Mouse (Mus musculus) embryo, embryonic 11.5 days (tissue): Measurements from ENCODE around the gene Cuedc2.
A peak's percentile ranks its signal among the peaks of the same experiment; 100 is the strongest.

Source experiments
- DNase-seq: peaks from one replicate; pipeline ENCODE4 v3.0.0-alpha.2; 2012; ENCODE audit warnings: low read depth, low spot score

Gene Cuedc2

DNA sequence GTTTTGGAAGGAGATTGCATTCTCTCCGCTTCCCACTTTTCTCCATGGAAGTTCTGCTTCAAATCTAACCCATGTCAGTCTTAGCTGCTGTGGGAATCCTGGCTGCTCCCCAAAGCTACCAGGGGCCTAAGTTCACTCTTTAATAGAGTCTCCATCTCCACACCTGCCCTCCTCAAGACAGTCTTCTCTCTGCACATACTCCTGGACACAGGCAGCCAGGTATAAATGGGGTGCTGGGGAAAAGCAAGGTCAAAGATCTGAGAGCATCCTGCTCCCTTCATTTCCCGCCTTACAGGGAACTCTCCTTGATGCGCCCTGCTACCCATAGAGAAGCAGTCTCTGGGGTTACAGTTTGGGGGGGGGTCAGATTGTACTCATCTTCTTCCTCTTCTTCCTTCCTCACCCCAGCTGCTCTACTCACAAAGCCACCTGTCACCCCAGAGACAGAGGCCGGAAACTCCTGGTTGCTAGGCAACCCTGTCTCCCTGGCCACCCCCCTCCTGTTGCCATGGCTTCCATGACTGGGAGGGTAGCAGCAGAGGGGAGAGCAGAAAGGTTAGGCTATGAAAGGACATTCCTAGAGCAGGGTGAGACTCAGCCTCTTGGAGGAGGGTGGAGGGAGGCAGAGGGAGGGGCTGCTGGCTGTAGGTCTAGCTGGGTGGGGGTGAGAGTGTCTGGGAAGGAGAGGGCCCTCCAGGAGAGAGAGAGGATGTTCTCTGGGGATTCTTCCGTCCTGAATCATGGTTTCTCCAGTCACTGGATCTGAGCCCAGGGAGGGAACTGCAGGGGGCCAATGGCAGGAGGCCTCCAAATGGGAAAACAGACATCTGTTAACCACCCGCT lies 17.2 kb downstream of the Cuedc2 start:
- DNase-seq = no peak

DNA sequence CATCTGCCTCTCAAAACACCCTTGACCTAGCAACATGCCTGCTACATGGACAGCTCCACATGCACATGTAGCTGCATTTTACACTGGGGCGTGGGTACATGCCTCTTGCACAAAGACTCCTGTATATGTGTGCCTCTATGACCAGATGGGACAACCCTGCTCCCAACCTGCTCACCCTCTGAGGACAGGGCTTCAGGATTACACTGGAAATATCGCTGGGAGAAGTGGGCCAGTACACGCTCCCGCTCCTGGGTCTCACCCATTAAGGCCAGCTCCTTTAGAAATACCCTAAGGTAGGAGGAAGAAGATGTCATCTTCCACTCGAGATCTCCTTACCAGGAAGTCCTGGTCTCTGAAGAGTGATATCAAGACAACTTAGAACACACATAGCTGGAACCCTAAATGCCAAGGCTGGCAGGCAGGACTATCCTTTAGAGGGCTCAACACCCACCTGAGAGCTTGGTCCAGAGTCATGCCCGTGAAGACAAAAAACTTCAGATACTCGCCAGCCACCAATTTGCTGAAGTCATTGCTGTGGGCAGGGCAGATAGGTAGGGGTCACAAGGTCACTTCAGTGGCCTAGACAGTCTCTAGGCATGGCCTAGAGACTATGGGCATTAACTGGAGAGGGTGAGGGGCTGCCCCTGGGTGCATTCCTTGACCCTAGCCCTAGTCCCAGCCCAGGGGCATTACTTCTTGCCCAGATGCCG lies 18.3 kb downstream of the Cuedc2 start:
- no peak for DNase-seq

DNA sequence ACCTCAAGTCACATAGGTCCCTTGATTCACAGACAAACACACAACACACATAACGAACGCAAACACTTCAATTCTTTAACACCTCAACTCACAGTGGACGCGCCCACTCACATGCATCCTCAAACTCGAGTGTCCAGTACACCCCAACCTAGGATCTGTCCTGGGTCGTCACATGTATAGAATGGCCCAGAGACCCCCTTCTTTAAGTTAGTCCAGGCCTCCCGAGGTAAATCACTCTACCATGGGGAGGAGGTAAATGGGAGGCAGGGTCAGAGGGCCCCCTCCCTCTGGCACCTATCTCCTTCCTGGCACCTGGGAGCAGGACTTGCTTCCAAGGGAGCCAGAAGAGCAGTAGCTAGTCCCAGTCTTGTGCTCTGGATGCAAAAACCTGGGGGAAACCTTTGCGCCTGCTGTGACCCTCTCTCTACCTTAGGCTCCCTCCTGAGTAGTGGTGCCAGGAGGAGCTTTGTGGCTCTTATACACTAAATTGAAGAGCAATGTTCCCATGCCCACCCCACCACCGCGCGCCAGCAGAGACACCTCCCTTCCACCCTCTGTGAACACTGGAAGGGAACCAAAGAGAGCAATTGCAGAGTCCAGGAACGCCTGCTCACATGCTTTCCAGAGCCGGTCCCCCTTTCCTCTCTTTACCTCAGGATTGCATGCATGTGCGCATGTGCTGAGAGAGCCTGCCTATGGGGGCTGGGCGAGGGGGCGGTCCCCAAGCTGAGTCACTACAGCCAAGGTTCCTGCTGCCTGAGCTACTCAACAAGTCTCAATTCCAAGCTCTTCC lies 19.7 kb downstream of the Cuedc2 start:
- no peak for DNase-seq

DNA sequence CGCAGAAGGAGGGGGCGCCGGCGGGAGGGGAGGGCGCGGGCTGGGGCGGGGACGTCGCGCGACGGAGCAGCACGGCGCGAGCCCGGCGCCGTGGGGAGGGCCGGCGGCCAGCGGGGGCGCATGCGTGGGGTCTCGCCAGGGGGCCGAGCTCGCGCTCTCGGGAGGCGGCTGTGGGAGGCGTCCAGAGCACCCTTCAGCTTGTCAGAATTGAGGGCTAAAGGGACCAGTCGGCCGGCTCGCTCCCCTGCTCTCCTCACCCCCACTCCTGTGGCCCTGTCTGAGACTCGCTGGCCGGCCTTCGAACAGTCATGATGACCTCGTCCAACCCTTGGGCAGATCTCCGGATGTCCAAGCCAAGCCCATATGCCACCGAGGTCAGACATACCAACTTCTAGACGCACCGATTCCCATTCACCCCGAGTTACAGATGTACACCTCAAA lies 20.5 kb downstream of the Cuedc2 start:
- no peak for DNase-seq

DNA sequence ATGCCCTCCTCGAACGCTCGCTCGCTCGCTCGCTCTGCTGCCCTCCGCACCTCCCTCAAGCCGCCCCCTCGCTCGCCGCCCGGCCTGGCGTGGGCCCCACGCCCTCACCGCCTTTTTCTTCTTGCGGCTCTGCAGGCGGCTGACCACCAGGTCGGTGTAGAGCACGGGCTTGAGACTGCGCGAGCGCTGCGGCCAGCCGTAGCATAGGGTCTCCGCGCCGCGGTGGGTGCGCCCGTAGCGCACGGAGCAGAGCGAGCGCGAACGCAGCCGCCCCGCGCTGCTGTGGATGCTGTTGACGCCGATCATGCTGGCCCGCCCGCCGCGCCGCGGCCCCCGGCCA lies 21.0 kb downstream of the Cuedc2 start:
- DNase-seq = no peak

DNA sequence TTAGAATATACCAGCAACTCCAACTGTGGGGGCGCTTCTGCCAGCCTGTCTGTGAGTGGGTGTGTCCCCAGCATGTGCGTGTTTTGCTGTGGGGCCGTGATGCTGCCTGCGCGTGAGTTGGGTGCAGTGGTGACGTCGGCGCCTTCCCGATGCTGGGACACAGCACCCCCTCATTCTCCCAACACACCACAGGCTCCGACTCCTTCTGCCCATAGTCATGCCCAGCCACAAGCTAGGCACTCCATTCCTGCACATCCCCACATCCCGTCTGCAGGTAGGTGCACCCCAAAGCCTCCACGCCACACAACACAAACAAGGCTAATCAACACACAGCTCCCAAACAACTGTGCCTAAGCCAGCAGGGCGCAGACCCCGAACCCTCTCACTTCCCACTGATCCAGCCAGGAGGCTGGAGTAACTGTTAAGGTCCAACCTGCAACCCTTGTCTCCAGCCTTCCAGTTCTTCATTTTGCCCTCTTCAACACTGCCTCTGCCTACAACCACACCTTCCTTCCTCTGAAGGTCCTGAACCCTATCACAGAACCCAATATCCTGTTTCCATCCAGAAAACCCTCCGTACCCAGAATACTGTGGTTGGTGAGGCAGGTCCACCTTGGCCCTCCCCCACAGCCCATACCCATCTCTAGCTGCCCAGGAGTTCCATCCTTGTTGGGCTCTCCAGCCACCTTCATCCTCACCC lies 21.5 kb downstream of the Cuedc2 start:
- DNase-seq = no peak

DNA sequence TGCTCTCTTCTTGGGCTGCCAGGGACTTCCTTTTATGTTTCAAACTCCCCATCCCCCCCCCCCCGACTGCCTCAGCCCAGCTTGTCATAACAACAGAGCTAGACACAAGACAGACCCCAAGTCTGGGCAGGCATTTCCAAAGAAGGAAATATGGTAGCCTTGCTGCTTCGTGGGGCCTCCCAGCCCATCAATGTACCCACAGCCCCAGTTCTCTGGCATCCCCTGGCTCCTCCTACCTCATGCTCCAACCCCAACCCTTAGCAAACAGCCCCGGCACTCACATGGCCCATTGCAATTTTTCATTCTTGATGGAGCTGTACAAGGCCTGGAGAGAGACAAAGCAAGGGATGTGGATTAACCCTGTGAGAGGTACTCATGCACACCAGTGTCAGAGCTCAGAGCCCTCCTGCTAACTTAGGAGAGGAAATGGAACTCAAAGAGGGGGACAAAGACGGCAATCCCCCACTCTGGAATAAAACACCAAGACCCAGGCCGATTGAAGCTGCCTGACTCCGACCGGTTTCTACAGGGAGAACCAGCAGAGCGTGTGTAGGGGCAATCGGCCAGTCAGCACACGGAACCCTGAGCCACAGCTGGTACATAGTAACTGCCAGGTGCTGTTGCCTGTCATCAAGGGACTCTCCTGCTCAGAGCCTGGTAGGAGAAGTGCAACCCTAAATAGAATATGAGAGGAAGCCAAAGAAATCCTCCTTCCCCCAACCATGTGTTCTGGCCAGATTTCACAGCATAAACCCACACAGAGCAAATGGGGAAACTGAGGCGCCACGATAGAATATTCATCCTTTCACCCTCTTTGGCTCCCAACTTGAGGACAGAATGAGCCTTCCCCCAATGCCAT lies 22.5 kb downstream of the Cuedc2 start:
- DNase-seq = no peak

DNA sequence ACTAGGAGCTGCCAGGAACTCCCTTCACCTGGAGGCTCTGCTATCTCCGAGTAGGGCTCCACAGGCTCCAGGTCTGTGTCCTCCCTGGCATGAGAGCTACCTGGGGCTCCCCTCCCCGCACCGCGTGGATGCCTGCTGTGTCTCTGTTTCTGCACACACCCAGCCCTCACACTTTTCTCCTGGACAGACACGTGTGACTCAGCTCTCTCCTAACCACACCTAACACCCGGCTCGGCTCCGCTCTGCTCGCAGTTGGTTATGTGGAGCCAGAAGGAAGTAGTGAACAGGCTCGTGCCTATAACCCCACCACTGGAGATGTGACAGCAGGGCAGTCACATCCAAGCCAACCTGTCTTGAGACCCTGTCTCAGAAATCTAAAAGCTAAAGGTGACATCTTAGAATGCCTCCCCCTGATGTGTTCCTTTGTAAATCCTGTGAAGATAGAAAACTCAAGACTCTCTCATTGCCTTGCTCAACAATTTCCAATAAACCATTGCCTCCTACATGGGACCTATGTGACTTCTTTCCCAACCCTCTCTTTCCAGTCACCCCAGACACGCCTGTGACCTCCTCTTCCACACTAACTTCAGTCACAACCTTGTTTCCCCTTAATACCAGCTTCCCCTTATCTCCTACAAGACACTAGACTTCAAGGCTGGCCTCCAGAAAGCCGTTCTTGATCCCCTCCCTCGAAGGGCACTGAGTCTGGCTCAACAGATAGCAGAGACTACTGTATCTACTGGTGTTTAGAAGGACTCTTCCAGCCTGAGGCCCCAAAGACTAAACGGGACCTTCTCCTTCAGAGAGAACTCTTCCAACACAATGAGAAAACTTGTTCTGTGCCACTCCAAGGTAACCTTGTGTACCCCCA lies 23.4 kb downstream of the Cuedc2 start:
- no peak for DNase-seq

DNA sequence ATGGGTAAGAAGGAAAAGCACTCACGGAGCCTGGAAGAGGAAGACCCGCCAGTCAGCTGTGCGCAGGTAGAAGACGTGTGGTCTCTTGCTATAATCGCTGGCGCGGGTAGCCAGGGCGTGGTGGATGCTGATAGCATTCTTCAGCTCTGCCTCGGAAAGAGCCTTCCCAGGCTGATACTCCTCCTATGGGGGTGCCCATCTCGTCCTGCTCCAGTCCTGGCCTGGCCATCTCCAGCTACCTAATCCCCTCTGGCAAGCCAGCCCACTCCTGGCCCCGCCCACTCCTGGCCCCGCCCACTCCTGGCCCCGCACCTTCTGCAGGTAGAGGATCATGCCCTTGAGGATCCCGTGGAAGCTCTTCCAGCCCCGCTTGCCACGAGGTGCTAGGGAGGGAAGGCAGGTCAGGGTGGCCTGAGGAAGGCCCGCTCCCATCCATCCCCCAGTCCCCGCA lies 24.3 kb downstream of the Cuedc2 start:
- no peak for DNase-seq

DNA sequence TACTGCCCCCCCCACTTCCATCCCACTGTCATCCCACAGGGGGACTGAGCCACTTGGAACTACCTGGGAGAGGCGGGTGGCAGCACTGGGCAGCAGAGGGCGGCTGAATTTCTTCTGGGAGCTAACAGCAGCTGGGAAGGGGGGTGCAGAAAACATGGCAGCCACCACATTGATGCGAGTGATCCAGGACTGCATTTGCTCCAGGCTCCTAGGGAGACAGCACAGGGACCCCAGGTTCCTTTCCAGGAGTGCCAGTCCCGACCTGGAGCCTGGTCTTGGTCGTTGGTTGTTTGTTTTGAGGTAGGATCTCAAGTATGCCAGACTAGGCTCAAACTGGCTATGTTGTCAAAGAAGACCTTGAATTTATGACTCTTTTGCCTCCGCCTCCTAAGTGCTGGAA lies 24.9 kb downstream of the Cuedc2 start:
- no peak for DNase-seq

DNA sequence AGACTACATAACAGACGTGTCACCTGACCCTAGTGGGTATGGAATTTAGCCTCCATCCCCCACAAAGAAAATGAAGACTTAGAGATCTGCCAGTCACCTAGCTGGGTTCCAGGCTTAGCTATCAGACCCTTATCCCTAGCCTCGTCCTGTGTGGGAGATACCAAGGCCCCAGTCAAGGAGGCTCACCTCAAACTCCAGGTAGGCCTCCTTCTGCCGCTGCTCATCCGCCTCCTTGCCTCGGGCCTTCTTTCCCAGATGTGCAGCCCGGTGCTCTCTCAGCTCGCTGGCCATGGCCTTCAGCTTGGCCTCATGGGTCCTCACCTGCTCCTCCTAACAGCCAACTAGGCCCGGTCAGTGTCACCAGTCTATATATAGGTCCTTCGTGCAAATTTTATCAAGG lies 25.4 kb downstream of the Cuedc2 start:
- no peak for DNase-seq

DNA sequence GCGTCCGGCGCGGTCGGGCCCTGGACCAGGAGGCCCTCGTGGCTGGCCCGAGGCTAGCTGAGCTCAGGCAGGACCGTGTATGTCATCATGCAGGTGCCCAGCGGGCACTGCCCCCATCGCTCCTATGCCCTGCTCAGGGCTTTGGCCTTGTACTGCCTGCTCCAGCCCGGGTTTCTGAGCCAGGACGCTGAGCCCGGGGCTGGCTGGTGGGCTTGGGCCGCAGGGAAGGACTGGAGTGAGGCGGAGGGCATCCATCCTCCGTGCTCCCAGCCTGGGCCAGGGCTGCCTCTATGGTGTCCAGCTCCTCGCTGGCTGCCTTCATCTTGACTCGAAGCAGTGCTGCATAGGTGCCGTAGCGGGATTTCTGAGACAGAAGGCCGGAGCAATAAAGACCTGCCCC lies 25.9 kb downstream of the Cuedc2 start:
- no peak for DNase-seq

DNA sequence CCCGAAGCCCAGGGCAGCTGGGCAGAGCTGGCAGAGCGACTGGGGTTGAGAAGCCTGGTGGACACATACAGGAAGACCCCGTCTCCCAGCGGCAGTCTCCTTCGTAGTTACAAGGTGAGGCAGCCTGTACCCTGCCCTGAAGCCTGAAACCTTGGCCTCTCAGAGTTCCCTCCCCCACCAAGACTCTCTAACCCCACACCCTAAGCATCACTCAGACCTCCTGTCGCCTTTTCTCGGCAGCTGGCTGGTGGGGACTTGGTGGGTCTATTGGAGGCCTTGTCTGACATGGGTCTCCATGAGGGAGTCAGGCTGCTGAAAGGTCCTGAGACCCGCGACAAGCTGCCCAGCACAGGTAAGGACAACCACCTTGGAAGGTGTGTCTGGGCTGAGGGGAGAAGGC lies 27.2 kb downstream of the Cuedc2 start:
- no peak for DNase-seq

DNA sequence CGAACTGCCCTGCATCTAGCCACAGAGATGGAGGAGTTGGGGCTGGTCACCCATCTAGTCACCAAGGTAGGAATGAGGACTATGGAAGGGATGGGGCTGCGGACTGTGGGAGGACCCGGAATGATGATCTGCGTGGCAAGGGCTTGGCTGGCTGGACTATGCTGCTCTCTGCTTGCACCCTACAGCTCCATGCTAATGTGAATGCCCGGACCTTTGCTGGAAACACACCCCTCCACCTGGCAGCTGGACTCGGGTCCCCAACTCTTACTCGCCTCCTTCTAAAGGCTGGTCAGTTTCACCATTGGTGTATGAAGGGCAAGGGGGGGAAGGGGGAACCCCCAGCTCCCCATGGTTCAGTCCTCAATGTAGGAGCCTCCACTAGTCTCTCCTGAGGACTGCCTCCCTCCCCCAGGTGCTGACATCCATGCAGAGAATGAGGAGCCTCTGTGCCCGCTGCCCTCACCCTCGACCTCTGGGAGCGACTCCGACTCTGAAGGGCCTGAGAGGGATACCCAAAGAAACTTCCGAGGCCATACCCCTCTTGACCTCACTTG lies 28.1 kb downstream of the Cuedc2 start:
- DNase-seq = no peak

DNA sequence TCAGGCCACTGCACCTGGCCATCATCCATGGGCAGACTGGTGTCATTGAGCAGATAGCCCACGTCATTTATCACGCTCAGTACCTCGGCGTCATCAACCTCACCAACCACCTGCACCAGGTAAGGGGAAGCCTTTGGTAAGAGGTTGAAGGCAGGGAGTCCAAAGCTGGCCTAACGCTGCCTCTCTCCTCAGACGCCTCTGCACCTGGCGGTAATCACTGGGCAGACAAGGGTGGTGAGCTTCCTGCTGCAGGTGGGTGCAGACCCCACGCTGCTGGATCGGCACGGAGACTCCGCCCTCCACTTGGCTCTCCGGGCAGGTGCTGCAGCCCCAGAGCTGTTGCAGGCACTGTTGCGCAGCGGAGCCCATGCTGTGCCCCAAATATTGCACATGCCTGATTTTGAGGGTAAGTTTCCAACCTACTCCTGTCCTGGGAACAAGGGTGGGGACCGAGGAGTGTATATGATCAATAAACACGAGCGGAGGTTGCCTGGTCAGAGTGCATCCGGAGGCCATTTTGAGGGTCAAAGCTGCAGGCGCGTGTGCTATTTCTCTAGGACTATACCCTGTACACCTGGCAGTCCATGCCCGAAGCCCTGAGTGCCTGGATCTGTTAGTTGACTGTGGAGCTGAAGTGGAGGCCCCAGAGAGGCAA lies 28.7 kb downstream of the Cuedc2 start:
- no peak for DNase-seq

DNA sequence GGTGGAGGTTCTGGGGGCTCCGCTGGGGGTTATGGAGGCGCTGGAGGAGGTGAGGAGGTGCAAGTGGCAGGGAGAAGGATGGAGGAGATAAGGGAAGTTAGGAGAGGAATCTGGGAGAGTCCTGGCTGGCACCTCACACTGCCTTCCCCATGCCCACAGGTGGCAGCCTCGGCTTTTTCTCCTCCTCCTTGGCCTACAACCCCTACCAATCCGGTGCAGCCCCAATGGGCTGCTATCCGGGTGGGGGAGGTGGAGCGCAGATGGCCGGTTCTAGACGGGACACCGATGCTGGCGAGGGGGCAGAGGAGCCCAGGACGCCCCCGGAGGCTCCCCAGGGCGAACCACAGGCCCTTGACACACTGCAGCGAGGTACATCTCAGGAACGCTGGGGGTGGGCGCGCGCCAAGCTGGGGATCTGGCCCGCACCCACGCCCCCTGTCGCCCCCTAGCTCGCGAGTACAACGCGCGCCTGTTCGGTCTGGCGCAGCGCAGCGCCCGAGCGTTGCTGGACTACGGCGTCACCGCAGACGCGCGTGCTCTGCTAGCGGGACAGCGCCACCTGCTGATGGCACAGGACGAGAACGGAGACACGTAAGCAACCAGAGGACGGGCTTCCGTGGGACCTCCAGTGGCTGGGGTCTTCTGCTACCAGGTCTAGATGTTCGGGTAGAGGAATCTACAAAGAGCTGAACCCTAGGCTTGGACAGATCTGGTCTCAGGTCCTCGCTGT lies 29.6 kb downstream of the Cuedc2 start:
- peak; percentile 87 for DNase-seq

DNA sequence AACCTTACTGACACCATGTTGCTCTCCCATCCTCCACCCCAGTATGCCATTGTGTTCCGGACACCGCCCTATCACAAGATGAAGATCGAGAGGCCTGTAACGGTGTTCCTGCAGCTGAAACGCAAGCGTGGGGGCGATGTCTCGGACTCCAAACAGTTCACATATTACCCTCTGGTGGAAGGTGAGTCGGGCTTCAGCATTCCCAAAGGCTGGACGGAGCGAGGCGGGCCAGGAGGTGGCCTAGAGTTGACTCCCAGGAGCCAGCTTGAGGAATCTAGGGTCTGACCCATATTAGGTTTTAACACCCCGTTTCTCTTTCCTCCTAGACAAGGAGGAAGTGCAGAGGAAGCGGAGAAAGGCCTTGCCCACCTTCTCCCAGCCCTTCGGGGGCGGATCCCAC lies 30.2 kb downstream of the Cuedc2 start:
- no peak for DNase-seq

DNA sequence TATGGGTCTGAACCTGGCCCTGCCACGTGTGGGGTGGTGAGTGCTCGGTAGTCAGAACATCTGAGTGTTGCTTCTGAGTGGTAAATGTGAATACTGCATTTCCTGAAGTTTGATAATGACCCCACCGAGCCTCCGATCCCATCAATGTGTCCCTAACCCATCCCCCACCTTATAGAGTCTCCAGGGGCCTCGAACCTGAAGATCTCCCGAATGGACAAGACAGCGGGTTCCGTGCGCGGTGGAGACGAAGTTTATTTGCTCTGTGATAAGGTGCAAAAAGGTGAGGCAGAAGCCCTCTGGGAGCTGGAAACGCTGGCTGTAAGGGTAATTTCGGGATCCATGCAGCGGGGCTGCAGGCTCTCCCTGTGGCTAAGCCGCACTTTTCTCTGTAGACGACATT lies 30.7 kb downstream of the Cuedc2 start:
- DNase-seq = no peak
